Mouse (Mus musculus): ENCODE measurements around the gene Plekho1.

- no peak for TF ChIP-seq CTCF (IDR thresholded peaks at IDR 0.05; ENCODE audit: low read depth, low read length)
- no peak for TF ChIP-seq POLR2A (IDR thresholded peaks at IDR 0.05; ENCODE audit: borderline replicate concordance, low read depth, low read length)
Observed at GRCm38 (mm10) chr3:96038851-96039250, 43.0 kb upstream of the Plekho1 start.

Measured in bone marrow macrophage, adult 2 months (primary cell).